Comparison of ENCODE assay signal across 9 mouse cellular contexts in genomic region chr17:84003489-84004234, GRCm38 (mm10).
DNase-seq lines count a peak whose midpoint lies in the region; ATAC-seq lines count a peak whose summit lies in the region.
"Had no signal": no experiment of that assay in that cellular context is flagged by ENCODE, and none has a peak within 500 bp of the region (broad histone marks: within the 10 kb centered on the region; RNA-seq: fewer than 3 reads in every experiment).

No protein-coding gene starts in this region.

- no peaks in the 10 kb centered on the region for H3K27me3 ChIP-seq in embryonic facial prominence, embryonic 13.5 days
- no peaks in the 10 kb centered on the region for H3K27me3 ChIP-seq in limb, embryonic 10.5 days (ENCODE audit: low read depth, poor library complexity, severe bottlenecking)
- H3K27me3 ChIP-seq in neural tube, embryonic 15.5 days (replicated peaks) = no peaks in the 10 kb centered on the region

- H3K4me2 ChIP-seq in embryonic facial prominence, embryonic 13.5 days = peak overlapping the region; percentile 9; the same call in 1 of the 2 replicates
- H3K4me2 ChIP-seq in neural tube, embryonic 15.5 days = no peak overlapping the region

- peaks cover 46% of the 10 kb centered on the region for H3K4me1 ChIP-seq in embryonic facial prominence, embryonic 13.5 days
- peaks cover 57% of the 10 kb centered on the region for H3K4me1 ChIP-seq in limb, embryonic 10.5 days
- H3K4me1 ChIP-seq in neural tube, embryonic 15.5 days = 0 out of 2 replicates have a peak, but pooled peaks cover 3% of the 10 kb centered on the region

- H3K27ac ChIP-seq in embryonic facial prominence, embryonic 13.5 days = peak overlapping the region; percentile 90
- H3K27ac ChIP-seq in limb, embryonic 10.5 days = peak overlapping the region; percentile 87
- no peak overlapping the region for H3K27ac ChIP-seq in neural tube, embryonic 15.5 days (replicated peaks)

- WGBS in embryonic facial prominence, embryonic 13.5 days = 31% methylated on average over 9 of the region's 9 CpGs
- 49% methylated on average over 9 of the region's 9 CpGs for WGBS in limb, embryonic 10.5 days
- WGBS in neural tube, embryonic 15.5 days = 42% methylated on average over 9 of the region's 9 CpGs

- 0 out of 2 replicates have a peak, but pooled peaks have one; percentile 18 for ATAC-seq in embryonic facial prominence, embryonic 13.5 days (ENCODE audit: insufficient number of reproducible peaks, insufficient read depth, low FRiP score, low TSS enrichment, low read depth)
- no peak for ATAC-seq in neural tube, embryonic 15.5 days (ENCODE audit: low FRiP score)

- H3K9ac ChIP-seq in embryonic facial prominence, embryonic 13.5 days = peak overlapping the region; percentile 62
- H3K9ac ChIP-seq in neural tube, embryonic 15.5 days (replicated peaks) = no peak overlapping the region

- H3K9me3 ChIP-seq in embryonic facial prominence, embryonic 13.5 days = no peaks in the 10 kb centered on the region
- no peaks in the 10 kb centered on the region for H3K9me3 ChIP-seq in limb, embryonic 10.5 days (replicated peaks)
- H3K9me3 ChIP-seq in neural tube, embryonic 15.5 days (replicated peaks) = no peaks in the 10 kb centered on the region

- peak; percentile 60 to 71 for DNase-seq in heart, adult 18-20 months
- DNase-seq in heart, postnatal 4 days = no peak
- DNase-seq in CD4-positive, CD25-positive, alpha-beta regulatory T cell, adult 2 months (ENCODE audit: low read depth, low spot score) = peak; percentile 39
- DNase-seq in limb, embryonic 10.5 days (ENCODE audit: low spot score) = no peak
- DNase-seq in frontal cortex, postnatal 14 days (ENCODE audit: low spot score in 2 of 2) = no peak
- no peak for DNase-seq in cerebellum, postnatal 4 days (ENCODE audit: low spot score in 2 of 2)
- DNase-seq: cerebellum, adult 11-12 months had no signal

- no peak overlapping the region for H3K4me3 ChIP-seq in embryonic facial prominence, embryonic 13.5 days
- no peak overlapping the region for H3K4me3 ChIP-seq in limb, embryonic 10.5 days
- H3K4me3 ChIP-seq in neural tube, embryonic 15.5 days (replicated peaks) = no peak overlapping the region

- no peaks in the 10 kb centered on the region for H3K36me3 ChIP-seq in embryonic facial prominence, embryonic 13.5 days
- no peaks in the 10 kb centered on the region for H3K36me3 ChIP-seq in limb, embryonic 10.5 days
- H3K36me3 ChIP-seq in neural tube, embryonic 15.5 days = no peaks in the 10 kb centered on the region

Comparison
In these comparisons a context has a peak if more than half of its experiments do, and no peak if none do; other contexts are left out.
1. DNase-seq: peak in heart, adult 18-20 months (2 of 2) and CD4-positive, CD25-positive, alpha-beta regulatory T cell, adult 2 months (single experiment); none in heart, postnatal 4 days (single experiment), limb, embryonic 10.5 days (single experiment), frontal cortex, postnatal 14 days (0 of 2) and cerebellum, postnatal 4 days (0 of 2).